Mouse (Mus musculus): ENCODE results near the gene Ube4b. TPM values are rescaled to one million over a fixed set of nuclear protein-coding genes. Genes with fewer than 3 reads are reported as not detected.
"Not testable (repeated sequence)": the region's sequence is repeated elsewhere in the genome, so short reads cannot be mapped to it uniquely, and the experiment has no call there.

Gene Ube4b
- polyA plus RNA-seq, 1 experiment from 2014 or later, result 70.6 TPM

DNA sequence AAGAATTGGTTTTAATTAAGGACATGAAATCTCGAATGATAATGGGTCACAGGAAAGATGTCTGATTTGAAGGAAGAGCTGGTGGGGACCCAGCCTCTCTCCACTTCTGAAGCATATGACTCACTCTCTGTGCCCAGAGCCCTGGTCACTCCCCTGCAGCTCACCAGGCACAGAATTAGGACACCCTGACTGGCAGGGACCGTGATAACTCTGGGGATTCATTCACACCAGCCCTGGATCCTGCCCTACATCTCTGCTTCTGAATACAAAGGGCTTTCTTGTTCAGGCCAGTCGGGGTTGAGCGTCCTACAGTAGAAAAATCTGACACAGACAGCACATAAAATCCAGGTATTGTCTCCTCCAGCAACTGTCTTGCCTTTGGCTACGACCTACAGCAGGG lies 32.0 kb upstream of the Ube4b start:
- Histone ChIP-seq H3K4me1 (replicated peaks; ENCODE audit: control insufficient read depth, insufficient read depth, low read length) (no peaks in the 10 kb centered on the region), H3K4me2 (ENCODE audit: low read depth, low read length, severe bottlenecking) (no peak overlapping the region), H3K27ac (ENCODE audit: low read depth, low read length) (no peak overlapping the region), H3K36me3 (ENCODE audit: control insufficient read depth, insufficient read depth, low read length) (no peaks in the 10 kb centered on the region), H3K4me3 (ENCODE audit: low read depth, low read length) (no peak overlapping the region), H3K9me3 (ENCODE audit: control insufficient read depth, low read length) (no peaks in the 10 kb centered on the region), H3K27me3 (ENCODE audit: control insufficient read depth, insufficient read depth, low read length) (no peaks in the 10 kb centered on the region), H3K9ac (ENCODE audit: low read length) (no peak overlapping the region)
- DNase-seq (ENCODE audit: low spot score) (no peak), ATAC-seq (replicated peaks; ENCODE audit: low FRiP score) (no peak)
- 62% methylated on average over 5 of the region's 5 CpGs for WGBS

DNA sequence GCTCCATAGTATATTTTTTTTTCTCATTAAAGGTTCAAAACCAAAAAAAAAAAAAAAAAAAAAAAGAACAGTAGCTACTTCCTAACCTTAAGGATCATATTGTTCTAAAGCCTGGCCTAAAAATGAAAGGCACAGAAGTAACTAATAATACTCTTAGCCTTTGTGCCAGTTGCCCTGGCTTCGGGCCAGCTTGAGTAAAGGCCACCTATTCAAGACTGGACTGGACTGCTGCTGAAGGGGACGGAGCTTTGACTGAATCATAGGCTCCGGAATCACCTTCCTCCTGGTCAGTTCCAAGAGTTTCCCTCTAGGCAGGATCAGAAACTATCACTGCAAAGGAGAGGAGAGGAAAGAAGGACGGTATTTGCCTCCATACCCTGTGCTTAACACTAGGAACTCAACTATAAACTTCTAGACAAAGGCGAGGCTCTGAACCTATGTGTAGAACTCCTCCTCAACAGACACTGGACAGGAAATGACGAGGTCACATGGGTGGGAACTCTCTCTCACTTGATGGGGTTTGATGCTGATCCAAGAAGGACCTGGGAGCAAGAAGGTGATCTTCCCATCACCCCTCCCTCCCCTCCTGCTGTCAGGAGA lies 31.4 kb upstream of the Ube4b start:
- ATAC-seq (replicated peaks; ENCODE audit: low FRiP score), result no peak
- no peak overlapping the region for H3K9ac ChIP-seq (ENCODE audit: low read length)
- H3K27me3 ChIP-seq (ENCODE audit: control insufficient read depth, insufficient read depth, low read length), result no peaks in the 10 kb centered on the region
- 83% methylated on average over 6 of the region's 6 CpGs for WGBS
- H3K4me2 ChIP-seq (ENCODE audit: low read depth, low read length, severe bottlenecking), result no peak overlapping the region
- H3K36me3 ChIP-seq (ENCODE audit: control insufficient read depth, insufficient read depth, low read length), result no peaks in the 10 kb centered on the region
- no peak overlapping the region for H3K27ac ChIP-seq (ENCODE audit: low read depth, low read length)
- no peak for DNase-seq (ENCODE audit: low spot score)
- no peak overlapping the region for H3K4me3 ChIP-seq (ENCODE audit: low read depth, low read length)
- no peaks in the 10 kb centered on the region for H3K9me3 ChIP-seq (ENCODE audit: control insufficient read depth, low read length)
- no peaks in the 10 kb centered on the region for H3K4me1 ChIP-seq (replicated peaks; ENCODE audit: control insufficient read depth, insufficient read depth, low read length)

DNA sequence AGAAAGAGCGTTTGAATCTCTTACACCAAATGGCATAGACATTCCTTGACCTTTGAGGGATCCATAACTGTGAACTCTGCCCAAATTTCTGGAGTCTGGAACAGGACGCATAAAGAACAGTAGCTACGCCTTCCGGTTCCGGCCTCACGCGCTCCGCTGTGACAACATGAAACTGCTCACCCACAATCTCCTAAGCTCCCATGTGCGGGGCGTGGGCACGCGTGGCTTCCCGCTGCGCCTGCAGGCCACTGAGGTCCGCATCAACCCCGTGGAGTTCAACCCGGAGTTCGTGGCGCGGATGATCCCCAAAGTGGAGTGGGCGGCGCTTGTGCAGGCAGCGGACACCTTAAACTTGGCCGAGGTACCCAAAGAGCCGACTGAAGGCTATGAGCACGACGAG lies 30.6 kb upstream of the Ube4b start:
- WGBS, result 91% methylated on average over 26 of the region's 27 CpGs
- H3K4me2 ChIP-seq (ENCODE audit: low read depth, low read length, severe bottlenecking); H3K36me3 ChIP-seq (ENCODE audit: control insufficient read depth, insufficient read depth, low read length); DNase-seq (ENCODE audit: low spot score); H3K4me3 ChIP-seq (ENCODE audit: low read depth, low read length); H3K27me3 ChIP-seq (ENCODE audit: control insufficient read depth, insufficient read depth, low read length); H3K4me1 ChIP-seq (replicated peaks; ENCODE audit: control insufficient read depth, insufficient read depth, low read length); H3K27ac ChIP-seq (ENCODE audit: low read depth, low read length); H3K9me3 ChIP-seq (ENCODE audit: control insufficient read depth, low read length); ATAC-seq (replicated peaks; ENCODE audit: low FRiP score); H3K9ac ChIP-seq (ENCODE audit: low read length): not testable (repeated sequence)

DNA sequence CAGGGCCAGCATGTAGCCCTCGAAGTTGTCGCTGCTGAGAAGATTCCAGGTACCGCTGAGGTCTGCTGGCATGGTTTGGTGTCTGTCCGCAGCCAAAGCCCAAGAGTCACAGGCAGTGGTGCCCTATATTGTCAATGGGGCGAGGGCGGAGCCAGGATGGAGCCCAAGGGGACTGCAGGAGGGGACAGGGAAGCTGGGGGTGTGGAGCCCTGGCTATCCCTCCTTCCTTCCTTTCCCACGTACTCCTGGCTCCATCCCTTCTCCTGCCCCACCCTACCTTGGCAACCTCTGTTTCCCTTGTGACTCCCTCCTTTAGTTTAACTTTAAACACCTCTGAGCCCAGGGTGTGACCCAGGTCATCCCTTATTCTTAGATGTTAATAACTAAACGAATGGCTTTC lies 28.3 kb upstream of the Ube4b start, which contains the start of gene Rbp7:
Gene Rbp7 (minus strand): TSS at position 100 of the 400 bp plus-strand sequence.
- no peak for ATAC-seq (replicated peaks; ENCODE audit: low FRiP score)
- Histone ChIP-seq H3K4me3 (ENCODE audit: low read depth, low read length) (no peak within 1 kb of the TSS), H3K27me3 (ENCODE audit: control insufficient read depth, insufficient read depth, low read length) (no peaks in the 10 kb centered on the region), H3K9me3 (ENCODE audit: control insufficient read depth, low read length) (no peaks in the 10 kb centered on the region), H3K4me2 (ENCODE audit: low read depth, low read length, severe bottlenecking) (no peak within 1 kb of the TSS), H3K36me3 (ENCODE audit: control insufficient read depth, insufficient read depth, low read length) (no peaks in the 10 kb centered on the region), H3K27ac (ENCODE audit: low read depth, low read length) (no peak within 1 kb of the TSS), H3K4me1 (replicated peaks; ENCODE audit: control insufficient read depth, insufficient read depth, low read length) (no peaks in the 10 kb centered on the region), H3K9ac (ENCODE audit: low read length) (no peak within 1 kb of the TSS)
- WGBS, result 54% methylated on average over 8 of the region's 8 CpGs
- no peak for DNase-seq (ENCODE audit: low spot score)

DNA sequence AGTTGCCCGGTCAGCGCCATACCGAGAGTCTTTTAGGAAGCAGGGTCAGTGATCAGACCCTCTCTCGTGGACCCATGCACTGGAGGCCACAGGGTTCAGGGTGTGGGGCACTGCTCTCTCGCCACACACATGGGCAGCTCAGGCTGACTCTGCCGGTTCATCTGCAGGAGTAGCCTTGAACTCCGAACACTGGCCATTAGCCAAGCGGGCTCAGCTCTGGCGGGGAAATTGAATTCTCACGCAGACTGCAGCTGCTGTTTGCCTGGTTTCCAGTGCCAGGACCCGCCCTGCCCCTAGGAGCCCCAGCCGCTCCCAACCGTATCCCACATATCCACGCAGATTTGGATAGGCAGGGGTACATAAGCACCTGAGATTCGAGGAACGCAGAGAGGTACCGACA lies 27.7 kb upstream of the Ube4b start:
- Histone ChIP-seq H3K27me3 (ENCODE audit: control insufficient read depth, insufficient read depth, low read length) (no peaks in the 10 kb centered on the region), H3K27ac (ENCODE audit: low read depth, low read length) (no peak overlapping the region), H3K36me3 (ENCODE audit: control insufficient read depth, insufficient read depth, low read length) (no peaks in the 10 kb centered on the region), H3K9ac (ENCODE audit: low read length) (no peak overlapping the region), H3K4me2 (ENCODE audit: low read depth, low read length, severe bottlenecking) (no peak overlapping the region), H3K4me1 (replicated peaks; ENCODE audit: control insufficient read depth, insufficient read depth, low read length) (no peaks in the 10 kb centered on the region), H3K4me3 (ENCODE audit: low read depth, low read length) (no peak overlapping the region), H3K9me3 (ENCODE audit: control insufficient read depth, low read length) (no peaks in the 10 kb centered on the region)
- ATAC-seq (replicated peaks; ENCODE audit: low FRiP score) (no peak), DNase-seq (ENCODE audit: low spot score) (no peak)
- 88% methylated on average over 17 of the region's 17 CpGs for WGBS

DNA sequence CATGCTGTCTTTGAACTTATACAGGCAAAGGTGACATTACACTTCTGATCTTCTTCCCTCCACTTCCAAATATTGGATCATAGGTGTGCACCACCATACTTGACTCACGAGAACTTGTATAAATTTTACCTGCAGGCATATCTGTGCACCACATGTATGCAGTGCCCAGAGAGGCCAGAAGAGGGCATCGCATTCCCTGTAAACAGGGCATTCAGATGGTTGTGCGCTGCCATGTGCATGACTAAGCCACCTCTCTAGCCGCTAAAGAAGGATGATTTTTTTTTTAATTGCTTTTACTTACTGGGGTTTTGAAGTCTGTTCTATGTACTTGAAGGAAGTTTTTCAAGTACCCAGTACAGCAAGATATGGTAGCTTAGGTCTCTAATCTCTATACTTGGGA lies 27.1 kb upstream of the Ube4b start:
- ATAC-seq (replicated peaks; ENCODE audit: low FRiP score), result no peak
- Histone ChIP-seq H3K4me1 (replicated peaks; ENCODE audit: control insufficient read depth, insufficient read depth, low read length) (no peaks in the 10 kb centered on the region), H3K36me3 (ENCODE audit: control insufficient read depth, insufficient read depth, low read length) (no peaks in the 10 kb centered on the region), H3K9me3 (ENCODE audit: control insufficient read depth, low read length) (no peaks in the 10 kb centered on the region), H3K27ac (ENCODE audit: low read depth, low read length) (no peak overlapping the region), H3K4me2 (ENCODE audit: low read depth, low read length, severe bottlenecking) (no peak overlapping the region), H3K27me3 (ENCODE audit: control insufficient read depth, insufficient read depth, low read length) (no peaks in the 10 kb centered on the region), H3K4me3 (ENCODE audit: low read depth, low read length) (no peak overlapping the region), H3K9ac (ENCODE audit: low read length) (no peak overlapping the region)
- DNase-seq (ENCODE audit: low spot score), result peak; percentile 62
- 85% methylated on average over 4 of the region's 4 CpGs for WGBS

DNA sequence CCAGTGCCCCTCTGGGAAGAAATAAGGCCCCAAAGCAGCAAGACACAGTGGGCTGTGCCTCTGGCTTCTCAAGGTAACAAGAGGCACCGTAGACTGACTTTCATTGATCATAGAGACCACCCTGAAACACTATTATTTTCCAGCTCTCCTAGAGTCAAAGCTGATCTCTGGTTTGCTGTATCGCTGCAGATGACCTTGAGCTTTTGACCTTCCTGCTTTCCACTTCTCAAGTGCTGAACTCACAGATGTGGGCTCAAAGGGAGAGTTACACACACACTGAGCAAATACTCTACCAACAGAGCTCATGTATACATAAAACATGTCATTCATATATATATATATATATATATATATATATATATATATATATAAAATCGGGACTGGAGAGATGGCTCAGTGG lies 24.1 kb upstream of the Ube4b start:
- no peak for DNase-seq (ENCODE audit: low spot score)
- Histone ChIP-seq H3K27ac (ENCODE audit: low read depth, low read length) (no peak overlapping the region), H3K4me1 (replicated peaks; ENCODE audit: control insufficient read depth, insufficient read depth, low read length) (peaks cover 3% of the 10 kb centered on the region; the same call in 1 of the 2 replicates), H3K9ac (ENCODE audit: low read length) (no peak overlapping the region), H3K36me3 (ENCODE audit: control insufficient read depth, insufficient read depth, low read length) (no peaks in the 10 kb centered on the region), H3K9me3 (ENCODE audit: control insufficient read depth, low read length) (no peaks in the 10 kb centered on the region), H3K4me3 (ENCODE audit: low read depth, low read length) (no peak overlapping the region), H3K27me3 (ENCODE audit: control insufficient read depth, insufficient read depth, low read length) (no peaks in the 10 kb centered on the region), H3K4me2 (ENCODE audit: low read depth, low read length, severe bottlenecking) (no peak overlapping the region)
- WGBS, result 86% methylated on average over 3 of the region's 3 CpGs
- ATAC-seq (replicated peaks; ENCODE audit: low FRiP score), result no peak

DNA sequence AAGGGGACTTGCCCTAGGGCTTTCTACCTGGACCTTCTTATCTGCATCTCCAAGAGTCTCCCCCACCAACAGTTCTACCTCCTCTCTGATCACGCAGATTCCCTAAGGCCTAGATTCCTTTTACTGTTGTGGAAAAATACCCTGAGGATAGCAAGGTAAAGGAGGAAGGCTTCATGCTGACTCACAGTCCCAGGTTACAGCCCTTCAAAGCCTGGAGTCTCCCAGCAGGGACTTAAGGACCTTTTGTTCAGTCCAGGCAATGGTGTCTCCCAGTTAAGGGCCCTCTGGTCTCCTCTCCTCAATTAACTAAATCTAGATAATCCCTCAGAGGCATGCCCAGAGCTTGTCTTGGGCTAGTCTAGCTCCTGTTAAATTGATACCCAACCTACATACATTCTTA lies 19.8 kb upstream of the Ube4b start:
- H3K4me2 ChIP-seq (ENCODE audit: low read depth, low read length, severe bottlenecking), result peak overlapping the region; percentile 60; the same call in 1 of the 2 replicates
- no peak for ATAC-seq (replicated peaks; ENCODE audit: low FRiP score)

DNA sequence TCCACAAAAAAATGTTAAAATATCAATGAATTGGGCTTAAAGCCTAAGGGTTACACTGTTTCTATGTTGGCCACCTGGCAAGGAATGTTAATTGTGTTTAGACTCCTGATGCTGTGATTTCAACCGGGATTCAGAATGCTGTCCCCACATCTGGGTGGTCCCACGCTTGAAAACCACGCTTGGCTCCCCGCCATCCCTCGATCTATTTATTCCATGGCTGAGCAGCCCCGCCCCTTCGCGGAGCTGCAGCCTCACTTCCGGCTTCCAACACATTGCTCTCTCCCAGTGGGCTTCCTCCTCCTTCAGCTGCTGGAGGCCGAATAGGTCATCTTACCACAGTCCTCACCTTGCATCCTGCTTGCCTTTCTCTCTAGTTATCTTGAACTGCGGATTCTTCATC lies 19.3 kb upstream of the Ube4b start:
- WGBS, result 2% methylated on average over 11 of the region's 11 CpGs
- H3K36me3 ChIP-seq (ENCODE audit: control insufficient read depth, insufficient read depth, low read length), result no peaks in the 10 kb centered on the region
- H3K4me3 ChIP-seq (ENCODE audit: low read depth, low read length), result no peak overlapping the region; the same call in 1 of the 2 replicates
- peak overlapping the region; percentile 60; the same call in 1 of the 2 replicates for H3K4me2 ChIP-seq (ENCODE audit: low read depth, low read length, severe bottlenecking)
- no peaks in the 10 kb centered on the region for H3K27me3 ChIP-seq (ENCODE audit: control insufficient read depth, insufficient read depth, low read length)
- H3K27ac ChIP-seq (ENCODE audit: low read depth, low read length), result peak overlapping the region; percentile 85
- peak; percentile 72 for ATAC-seq (replicated peaks; ENCODE audit: low FRiP score)
- peak overlapping the region; percentile 70 for H3K9ac ChIP-seq (ENCODE audit: low read length)
- peak; percentile 88 for DNase-seq (ENCODE audit: low spot score)
- peaks cover 4% of the 10 kb centered on the region; the same call in 1 of the 2 replicates for H3K4me1 ChIP-seq (replicated peaks; ENCODE audit: control insufficient read depth, insufficient read depth, low read length)
- H3K9me3 ChIP-seq (ENCODE audit: control insufficient read depth, low read length), result no peaks in the 10 kb centered on the region

More for the DNA sequence above, 19.8 kb upstream of the Ube4b start:
- no peaks in the 10 kb centered on the region for H3K27me3 ChIP-seq (ENCODE audit: control insufficient read depth, insufficient read depth, low read length)
- peak overlapping the region; percentile 85; the same call in 1 of the 2 replicates for H3K27ac ChIP-seq (ENCODE audit: low read depth, low read length)
- peaks cover 4% of the 10 kb centered on the region; the same call in 1 of the 2 replicates for H3K4me1 ChIP-seq (replicated peaks; ENCODE audit: control insufficient read depth, insufficient read depth, low read length)
- H3K9me3 ChIP-seq (ENCODE audit: control insufficient read depth, low read length), result no peaks in the 10 kb centered on the region
- no peak for DNase-seq (ENCODE audit: low spot score)
- H3K36me3 ChIP-seq (ENCODE audit: control insufficient read depth, insufficient read depth, low read length), result no peaks in the 10 kb centered on the region
- 18% methylated on average over 1 of the region's 1 CpGs for WGBS
- H3K4me3 ChIP-seq (ENCODE audit: low read depth, low read length), result no peak overlapping the region
- peak overlapping the region; percentile 70 for H3K9ac ChIP-seq (ENCODE audit: low read length)

All from forebrain, embryonic 11.5 days (tissue).